ENCODE assay signal across 23 mouse cellular contexts in the genomic region with DNA sequence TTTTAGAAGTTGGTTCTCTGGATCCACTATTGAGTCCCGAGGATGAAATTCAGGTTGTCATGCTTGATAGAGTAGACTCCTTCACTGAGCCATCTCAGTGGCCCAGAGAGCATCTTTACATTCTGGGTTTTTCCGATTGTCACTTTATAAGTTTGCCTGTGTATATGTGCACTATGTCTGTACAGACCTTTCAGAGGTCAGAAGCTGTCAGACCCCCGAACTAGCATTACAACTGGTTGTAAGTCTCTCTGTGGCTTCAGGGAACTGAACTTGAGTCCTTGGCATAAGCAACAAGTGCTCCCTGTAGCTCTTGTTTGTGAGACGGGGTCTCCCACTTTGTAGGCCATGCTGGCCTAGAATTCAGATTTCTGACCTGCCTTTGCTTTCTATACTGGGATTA. TPM values are rescaled to one million over a fixed set of nuclear protein-coding genes. Genes with fewer than 3 reads are reported as not detected.
"Had no signal": no experiment of that assay in that cellular context is flagged by ENCODE, and none has a peak within 500 bp of the region (broad histone marks: within the 10 kb centered on the region; RNA-seq: fewer than 3 reads in every experiment).

No protein-coding gene starts in this region.

- H3K27ac ChIP-seq: midbrain, embryonic 12.5 days; midbrain, embryonic 15.5 days; neural tube, embryonic 13.5 days; neural tube, embryonic 15.5 days had no signal

- DNase-seq: lung, embryonic 14.5 days; lung, postnatal 10 days; lung, postnatal 4 days; retina, postnatal 1 day; right cerebral cortex, adult 18-20 months; right cerebral cortex, postnatal 25 days; right cerebral cortex, postnatal 4 days; spleen, adult 18-20 months; thymus, adult 18-20 months; thymus, postnatal 14 days; thymus, postnatal 36 days had no signal

- H3K9me3 ChIP-seq: midbrain, embryonic 12.5 days; midbrain, embryonic 15.5 days; neural tube, embryonic 13.5 days; neural tube, embryonic 15.5 days had no signal

- H3K4me2 ChIP-seq: lung, embryonic 14.5 days; midbrain, embryonic 12.5 days; midbrain, embryonic 15.5 days; neural tube, embryonic 13.5 days; neural tube, embryonic 15.5 days had no signal

- H3K9ac ChIP-seq: lung, embryonic 14.5 days; midbrain, embryonic 12.5 days; midbrain, embryonic 15.5 days; neural tube, embryonic 13.5 days; neural tube, embryonic 15.5 days had no signal

- ATAC-seq: midbrain, embryonic 15.5 days had no signal

- H3K4me3 ChIP-seq: midbrain, embryonic 12.5 days; midbrain, embryonic 15.5 days; neural tube, embryonic 13.5 days; neural tube, embryonic 15.5 days had no signal

- H3K27me3 ChIP-seq: midbrain, embryonic 12.5 days; midbrain, embryonic 15.5 days; neural tube, embryonic 13.5 days; neural tube, embryonic 15.5 days had no signal

RNA-seq across cellular contexts. Expression of a gene that starts 57.8 kb away (rescaled TPM):
- total RNA-seq: midbrain, postnatal 0 days; monocyte, adult 5-6 weeks had no signal
- polyA plus RNA-seq: liver, embryonic 16.5 days; lung, embryonic 14.5 days; lung, embryonic 16.5 days; midbrain, embryonic 12.5 days; midbrain, embryonic 15.5 days; midbrain, postnatal 0 days; neural tube, embryonic 11.5 days; neural tube, embryonic 13.5 days; neural tube, embryonic 15.5 days; stomach, embryonic 14.5 days; stomach, embryonic 16.5 days; thymus, postnatal 0 days had no signal
